Mouse (Mus musculus): ENCODE results near the gene Arg1. TPM values are rescaled to one million over a fixed set of nuclear protein-coding genes. Genes with fewer than 3 reads are reported as not detected.
A peak's percentile ranks its signal among the peaks of the same experiment; 100 is the strongest.

Arg1 gene
- polyA plus RNA-seq, 1 experiment = 0.06 TPM

DNA sequence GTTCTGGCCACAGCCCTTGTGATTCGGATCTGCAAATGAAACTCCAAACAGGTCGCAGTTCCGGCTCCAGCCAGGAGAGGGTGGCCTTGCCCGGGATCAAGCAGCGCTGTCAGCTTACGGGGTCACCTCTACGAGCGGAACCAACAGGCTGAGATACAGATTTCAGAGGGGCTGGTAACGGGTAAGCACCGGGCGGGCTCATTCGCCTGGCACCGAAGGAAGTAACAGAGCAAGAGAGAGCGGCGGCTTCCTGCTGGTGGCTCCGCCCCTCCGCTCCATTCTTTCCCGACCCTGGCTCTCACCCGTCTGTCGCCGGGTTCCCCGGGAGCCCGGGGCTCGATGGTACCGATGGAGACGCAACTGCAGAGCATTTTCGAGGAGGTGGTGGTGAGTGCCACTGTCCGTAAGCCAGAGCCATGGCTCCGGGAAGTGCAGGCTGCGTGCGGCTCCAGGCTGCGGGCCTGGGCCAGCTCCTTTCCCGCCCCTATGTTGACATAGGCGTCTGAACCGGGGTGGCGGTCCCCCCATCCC is 57.5 kb downstream of the Arg1 start, which contains the start of gene Med23:
Gene Med23 (plus strand): TSS at position 227 of the 531 bp plus-strand sequence.
- H3K4me1 ChIP-seq (ENCODE audit: control insufficient read depth, insufficient read depth, low read length) = no peaks in the 10 kb centered on the region
- peak within 1 kb of the TSS; percentile 55 for H3K4me3 ChIP-seq (ENCODE audit: insufficient read depth, low read length)
- H3K27ac ChIP-seq (ENCODE audit: insufficient read depth, low read length) = no peak within 1 kb of the TSS
- TF ChIP-seq POLR2A (IDR thresholded peaks at IDR 0.05; ENCODE audit: extremely low read depth, insufficient read depth, low read length) (peak; percentile 44; the same call in 1 of the 2 replicates), CTCF (IDR thresholded peaks at IDR 0.05; ENCODE audit: extremely low read depth, insufficient read depth, low read length) (peak; percentile 87)

Other genes with a start within 250 kb of the Arg1 start
- 1.6 and 1.9 TPM in 2 replicates for gene Enpp1, start 215.3 kb downstream of the Arg1 start, polyA plus RNA-seq (2012; rRNA removed)
- gene Enpp3, start 84.7 kb downstream of the Arg1 start, polyA plus RNA-seq (2012; rRNA removed) = 0.30 and 0.61 TPM in 2 replicates
- gene Med23, start 57.5 kb downstream of the Arg1 start, polyA plus RNA-seq (2012; rRNA removed) = 30.3 and 30.8 TPM in 2 replicates